Mouse (Mus musculus) kidney, postnatal 0 days (tissue): ENCODE results near the gene Npcd. TPM values are rescaled to one million over a fixed set of nuclear protein-coding genes. Genes with fewer than 3 reads are reported as not detected.

ENCODE experiments used
- ATAC-seq: fragments of 200-750 bp; cut with Nextera tagmentation; replicated peaks from 2 replicates; pipeline ENCODE4 v1.8.0; 2017; ENCODE audit warnings: low read depth, moderate number of reproducible peaks, moderate TSS enrichment, moderate library complexity; ENCODE audit not compliant: low FRiP score
- DNase-seq: peaks from one replicate; pipeline ENCODE4 v3.0.0-alpha.2; 2016; ENCODE audit warnings: low spot score
- H3K27ac ChIP-seq: fragments of 300-500 bp; sonication (generic); 2 replicates; pipeline ENCODE4 v1.5.1; 2014; ENCODE audit warnings: mild to moderate bottlenecking
- H3K27me3 ChIP-seq: fragments of 300-500 bp; sonication (generic); 2 replicates; pipeline ENCODE4 v1.6.1; 2014; ENCODE audit warnings: low read length, mixed read lengths; ENCODE audit not compliant: insufficient read depth
- H3K36me3 ChIP-seq: fragments of 300-500 bp; sonication (generic); 2 replicates; pipeline ENCODE4 v1.6.1; 2014; ENCODE audit warnings: low read length, mixed read lengths; ENCODE audit not compliant: insufficient read depth
- H3K4me1 ChIP-seq: fragments of 300-500 bp; sonication (generic); replicated peaks from 2 replicates; pipeline ENCODE4 v1.6.1; 2014; ENCODE audit warnings: antibody characterized with exemption, low read length, mixed read lengths; ENCODE audit not compliant: insufficient read depth
- H3K4me2 ChIP-seq: fragments of 300-500 bp; sonication (generic); 2 replicates; pipeline ENCODE4 v1.6.1; 2014; ENCODE audit warnings: mild to moderate bottlenecking, low read length, moderate library complexity, mixed read lengths
- H3K4me3 ChIP-seq: fragments of 300-500 bp; sonication (generic); replicated peaks from 2 replicates; pipeline ENCODE4 v1.5.1; 2014; ENCODE audit warnings: low read depth, low read length
- H3K9ac ChIP-seq: fragments of 300-500 bp; sonication (generic); 2 replicates; pipeline ENCODE4 v1.6.1; 2014; ENCODE audit warnings: low read depth, low read length
- H3K9me3 ChIP-seq: fragments of 300-500 bp; sonication (generic); replicated peaks from 2 replicates; pipeline ENCODE4 v1.6.1; 2016; ENCODE audit warnings: low read length, inconsistent platforms, mixed read lengths
- CTCF ChIP-seq: IDR thresholded peaks from 2 replicates; pipeline ENCODE4 v1.5.1; 2016; ENCODE audit warnings: antibody characterized with exemption, low read depth, mild to moderate bottlenecking, moderate library complexity
- WGBS: fragments of 180-500 bp; shearing (Covaris S2); extraction: QIAGEN DNeasy Blood & Tissue Kit; methylation state at CpG from one replicate; pipeline ENCODE4 v1.1.7; 2014; 5-methylcytosine and 5-hydroxymethylcytosine counted together
- polyA plus RNA-seq: library from polyadenylated mRNA; unstranded; fragments of >200 nt; fragmentation: Nextera tagmentation; extraction: Ambion mirVana; gene quantifications from 2 replicates; pipeline ENCODE4 v1.2.1, GENCODE M21; 2015

The Npcd gene
- polyA plus RNA-seq, 1 experiment from 2014 or later = 0.28 TPM

DNA sequence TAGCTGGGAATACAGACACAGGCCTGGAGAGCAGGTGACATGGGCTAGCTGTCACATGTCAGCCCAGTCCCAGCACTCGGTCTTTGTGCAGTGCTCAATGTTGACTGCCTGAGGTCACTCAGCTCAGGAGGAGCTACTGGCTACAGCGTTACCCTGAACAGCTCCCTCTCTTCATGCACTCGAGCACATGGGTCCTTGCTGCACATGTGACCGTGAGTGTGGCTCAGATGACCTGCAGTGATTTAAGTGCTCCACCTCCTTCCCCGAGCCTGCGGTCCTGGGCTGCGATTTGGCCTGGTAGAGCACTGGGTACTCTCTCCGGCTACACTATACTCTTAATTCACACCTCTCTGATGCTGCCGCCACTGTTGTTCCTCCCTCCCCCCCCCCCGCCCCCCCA, 67.9 kb downstream of the Npcd start:
- no peaks in the 10 kb centered on the region for H3K27me3 ChIP-seq
- TF ChIP-seq CTCF = no peak
- WGBS = 31% methylated on average over 10 of the region's 10 CpGs

GRCm38 (mm10) chr15:79765361-79765760, 68.7 kb downstream of the Npcd start:
- H3K4me3 ChIP-seq = no peak overlapping the region
- 88% methylated on average over 2 of the region's 2 CpGs for WGBS
- H3K4me2 ChIP-seq = no peak overlapping the region
- ATAC-seq (no peak), DNase-seq (no peak)
- no peak for TF ChIP-seq CTCF
- no peaks in the 10 kb centered on the region for H3K27me3 ChIP-seq
- H3K27ac ChIP-seq = no peak overlapping the region
- H3K9me3 ChIP-seq = no peaks in the 10 kb centered on the region
- no peak overlapping the region for H3K9ac ChIP-seq
- H3K4me1 ChIP-seq = no peaks in the 10 kb centered on the region
- H3K36me3 ChIP-seq = peaks cover 9% of the 10 kb centered on the region

More for the DNA sequence above, 67.9 kb downstream of the Npcd start:
- no peak overlapping the region for H3K9ac ChIP-seq
- DNase-seq (no peak), ATAC-seq (no peak)
- peaks cover 9% of the 10 kb centered on the region for H3K36me3 ChIP-seq
- no peak overlapping the region for H3K27ac ChIP-seq
- H3K9me3 ChIP-seq = no peaks in the 10 kb centered on the region
- no peak overlapping the region for H3K4me2 ChIP-seq
- no peaks in the 10 kb centered on the region for H3K4me1 ChIP-seq
- no peak overlapping the region for H3K4me3 ChIP-seq

- Histone ChIP-seq H3K4me3 (no peak overlapping the region), H3K27me3 (no peaks in the 10 kb centered on the region), H3K4me1 (no peaks in the 10 kb centered on the region), H3K36me3 (peaks cover 9% of the 10 kb centered on the region), H3K27ac (no peak overlapping the region), H3K9me3 (no peaks in the 10 kb centered on the region), H3K4me2 (no peak overlapping the region), H3K9ac (no peak overlapping the region)
- ATAC-seq (no peak), DNase-seq (no peak)
- WGBS = 68% methylated on average over 11 of the region's 11 CpGs
- no peak for TF ChIP-seq CTCF
These were observed 69.3 kb downstream of the Npcd start for GRCm38 (mm10) chr15:79764539-79765267.

GRCm38 (mm10) chr15:79763601-79764246, 70.3 kb downstream of the Npcd start:
- no peaks in the 10 kb centered on the region for H3K27me3 ChIP-seq
- ATAC-seq (0 out of 2 replicates have a peak, but pooled peaks have one; percentile 16), DNase-seq (peak; percentile 21)
- 73% methylated on average over 7 of the region's 7 CpGs for WGBS
- H3K9ac ChIP-seq = no peak overlapping the region
- no peak overlapping the region for H3K4me3 ChIP-seq
- TF ChIP-seq CTCF = 0 out of 2 replicates have a peak, but pooled peaks have one; percentile 2
- peaks cover 9% of the 10 kb centered on the region for H3K36me3 ChIP-seq
- H3K4me2 ChIP-seq = no peak overlapping the region
- no peak overlapping the region for H3K27ac ChIP-seq
- H3K9me3 ChIP-seq = no peaks in the 10 kb centered on the region
- H3K4me1 ChIP-seq = no peaks in the 10 kb centered on the region

GRCm38 (mm10) chr15:79763001-79763400, 71.0 kb downstream of the Npcd start:
- WGBS = 96% methylated on average over 9 of the region's 9 CpGs
- peaks cover 9% of the 10 kb centered on the region for H3K36me3 ChIP-seq
- no peak overlapping the region for H3K27ac ChIP-seq
- no peaks in the 10 kb centered on the region for H3K27me3 ChIP-seq
- no peak overlapping the region for H3K4me2 ChIP-seq
- H3K4me3 ChIP-seq = no peak overlapping the region
- no peak for TF ChIP-seq CTCF
- ATAC-seq (no peak), DNase-seq (no peak)
- H3K9me3 ChIP-seq = no peaks in the 10 kb centered on the region
- no peaks in the 10 kb centered on the region for H3K4me1 ChIP-seq
- H3K9ac ChIP-seq = no peak overlapping the region

- TF ChIP-seq CTCF = no peak
- 84% methylated on average over 6 of the region's 6 CpGs for WGBS
These were observed 73.1 kb downstream of the Npcd start for GRCm38 (mm10) chr15:79760956-79761355.

More at GRCm38 (mm10) chr15:79760956-79761355, 73.1 kb downstream of the Npcd start:
- DNase-seq (no peak), ATAC-seq (no peak)
- Histone ChIP-seq H3K4me3 (no peak overlapping the region), H3K4me2 (no peak overlapping the region), H3K36me3 (peaks cover 9% of the 10 kb centered on the region), H3K4me1 (0 out of 2 replicates have a peak, but pooled peaks cover 4% of the 10 kb centered on the region), H3K9ac (no peak overlapping the region), H3K27ac (no peak overlapping the region), H3K9me3 (no peaks in the 10 kb centered on the region), H3K27me3 (no peaks in the 10 kb centered on the region)
